Mouse (Mus musculus) urinary bladder, adult 18-20 months (tissue): ENCODE measurements around the gene Myh14.

ENCODE experiments used
- DNase-seq, 2 experiments: peaks; one replicate each; pipeline ENCODE4 v3.0.0; 2022; ENCODE audit warnings: low spot score in 2 of 2, mixed read lengths in 2 of 2

Myh14 gene

GRCm38 (mm10) chr7:44632676-44633075 lies 38.0 kb downstream of the Myh14 start:
- no peak for DNase-seq

DNA sequence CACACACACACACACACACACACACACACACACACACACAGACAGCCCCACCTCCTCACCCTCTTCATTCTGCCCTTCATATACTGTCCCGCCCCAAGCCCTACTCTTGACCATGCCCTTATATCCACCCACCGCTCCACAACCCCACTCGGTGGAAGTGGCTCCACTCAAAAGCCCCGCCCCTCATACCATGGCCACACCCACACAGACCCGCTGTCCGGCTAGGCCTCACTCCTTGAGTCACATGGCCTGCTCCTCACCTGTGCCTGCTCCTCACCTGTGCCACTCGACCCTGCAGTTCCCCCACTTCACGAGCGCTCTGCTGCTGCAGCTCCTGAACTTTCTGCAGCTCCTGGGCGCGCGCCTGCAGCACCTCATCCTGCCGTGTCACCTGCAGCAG lies 40.2 kb downstream of the Myh14 start:
- no peak for DNase-seq

- no peak for DNase-seq
Observed at GRCm38 (mm10) chr7:44628402-44629034, 42.1 kb downstream of the Myh14 start.

DNA sequence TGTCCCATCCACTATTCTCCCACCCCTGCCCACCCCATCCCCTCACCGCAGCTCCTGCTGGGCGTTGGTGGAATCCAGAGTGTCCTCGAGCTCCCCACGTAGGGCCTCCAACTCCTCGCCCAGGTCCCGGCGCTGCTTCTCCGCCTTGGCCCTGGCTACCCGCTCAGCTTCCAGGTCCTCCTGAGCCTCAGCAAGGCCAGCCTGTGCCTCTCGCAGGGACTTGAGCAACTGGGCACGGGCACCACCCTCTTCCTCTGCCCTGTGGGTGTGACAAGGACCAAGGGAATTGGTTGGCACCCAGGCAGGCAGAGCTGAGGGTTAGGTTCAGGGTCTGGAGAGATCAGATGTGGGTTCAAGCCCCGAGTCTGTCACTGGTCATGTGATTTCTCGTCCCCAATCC lies 43.7 kb downstream of the Myh14 start:
- DNase-seq: no peak

GRCm38 (mm10) chr7:44626068-44626385 lies 44.6 kb downstream of the Myh14 start:
- DNase-seq: no peak

- no peak for DNase-seq
Observed at GRCm38 (mm10) chr7:44625241-44626067, 45.2 kb downstream of the Myh14 start.

DNA sequence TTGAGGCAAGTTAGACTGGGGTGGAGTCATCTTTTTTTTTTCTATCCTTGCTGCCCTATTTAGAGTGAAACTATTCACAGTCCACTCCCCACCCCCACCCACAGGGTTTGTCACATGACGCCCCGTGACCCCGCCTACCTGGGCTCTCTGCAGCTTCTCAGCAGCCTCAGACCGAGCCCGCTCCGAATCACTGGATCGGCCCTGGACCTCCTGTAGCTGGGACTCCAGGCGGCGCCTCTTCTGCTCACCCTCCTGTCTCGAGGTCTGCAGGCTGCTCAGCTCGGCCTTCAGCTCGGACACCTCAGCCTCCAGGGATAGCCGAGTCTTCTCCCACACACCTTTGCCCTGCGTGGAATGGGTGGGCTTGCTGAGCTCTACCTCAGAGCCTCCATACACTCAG lies 45.8 kb downstream of the Myh14 start:
- DNase-seq: no peak

GRCm38 (mm10) chr7:44624543-44624826 lies 46.2 kb downstream of the Myh14 start:
- DNase-seq: no peak

GRCm38 (mm10) chr7:44623714-44624542 lies 46.7 kb downstream of the Myh14 start:
- DNase-seq: no peak

GRCm38 (mm10) chr7:44617059-44617458 lies 53.6 kb downstream of the Myh14 start:
- DNase-seq: no peak

DNA sequence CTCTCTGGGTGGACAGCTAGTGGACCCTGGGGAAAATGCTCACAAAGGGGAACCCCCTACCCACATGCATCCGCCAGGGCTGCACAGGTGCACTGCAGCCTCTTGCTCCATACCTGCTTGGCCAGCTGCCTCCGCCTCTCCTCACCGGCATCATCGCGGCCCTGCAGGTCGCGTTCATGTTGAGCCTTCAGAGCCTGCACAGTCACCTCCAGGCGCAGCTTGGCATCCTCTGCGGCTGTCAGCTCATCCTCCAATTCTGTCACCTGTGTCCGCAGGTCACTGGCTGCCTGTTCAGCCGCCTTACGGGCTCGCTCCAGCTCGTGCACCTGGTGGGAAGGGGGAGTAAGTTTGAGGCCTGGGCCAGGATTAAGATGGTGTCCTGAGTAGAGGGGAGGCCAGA lies 54.7 kb downstream of the Myh14 start:
- DNase-seq: no peak

GRCm38 (mm10) chr7:44615309-44615708 lies 55.3 kb downstream of the Myh14 start:
- DNase-seq: no peak

GRCm38 (mm10) chr7:44614041-44614688 lies 56.5 kb downstream of the Myh14 start:
- no peak for DNase-seq

- DNase-seq: no peak
Observed at GRCm38 (mm10) chr7:44612192-44612591, 58.5 kb downstream of the Myh14 start.

DNA sequence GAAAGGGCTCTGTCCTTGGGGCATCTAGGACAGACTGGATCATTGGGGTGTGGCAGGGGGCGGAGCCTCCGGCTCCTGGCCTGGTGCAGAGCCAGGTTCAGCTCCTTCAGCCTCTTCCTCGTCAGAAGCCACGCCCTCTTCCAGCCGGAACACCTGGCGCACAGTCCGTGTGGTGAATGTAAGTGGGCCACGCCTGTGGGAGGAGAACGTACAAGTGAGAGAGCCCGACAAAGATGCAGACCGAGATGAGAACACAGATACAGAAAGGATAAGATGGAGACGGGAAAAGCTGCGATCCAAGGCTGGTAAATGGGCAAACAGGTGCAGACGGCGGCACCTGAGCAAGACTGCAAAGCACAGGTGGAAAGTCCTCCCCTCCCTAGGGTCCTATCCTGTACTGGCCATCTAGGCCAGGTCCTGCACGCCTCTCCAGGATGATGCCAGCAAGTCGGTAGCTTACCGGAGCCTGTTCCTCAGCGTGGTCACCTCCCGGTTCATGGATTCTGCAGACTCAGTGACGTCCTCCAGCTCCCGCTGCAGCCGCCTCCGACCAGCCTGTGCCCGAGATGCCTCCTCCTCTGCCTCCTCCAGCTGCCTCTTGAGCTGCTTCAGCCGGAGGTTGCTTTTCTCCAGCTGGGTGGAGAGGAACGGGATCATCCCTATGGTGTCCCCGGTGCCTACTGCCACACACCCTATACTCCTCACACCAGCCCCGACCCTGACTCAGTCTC lies 64.3 kb downstream of the Myh14 start:
- DNase-seq: no peak

DNA sequence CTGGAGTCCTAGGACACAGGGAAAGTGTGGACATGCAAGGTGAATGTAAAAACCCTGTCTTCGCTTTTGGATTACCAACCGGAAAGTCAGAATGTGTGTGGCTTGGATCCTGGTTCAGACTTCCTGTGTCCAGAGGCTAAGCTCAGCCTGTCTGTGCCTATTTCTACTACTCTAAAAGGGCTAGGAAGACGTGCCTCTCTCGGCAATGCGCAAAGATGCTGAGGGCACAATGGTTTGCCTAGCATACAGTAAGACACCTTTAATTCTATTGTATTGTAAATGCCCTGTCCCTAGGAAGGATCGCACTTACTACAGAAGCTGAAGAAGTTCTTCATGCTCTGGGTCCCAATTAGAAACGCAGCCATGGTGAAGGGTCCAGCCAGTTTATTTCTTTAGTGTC lies 65.2 kb downstream of the Myh14 start:
- DNase-seq: no peak

- DNase-seq: no peak
Observed at GRCm38 (mm10) chr7:44604619-44605018, 66.0 kb downstream of the Myh14 start.

DNA sequence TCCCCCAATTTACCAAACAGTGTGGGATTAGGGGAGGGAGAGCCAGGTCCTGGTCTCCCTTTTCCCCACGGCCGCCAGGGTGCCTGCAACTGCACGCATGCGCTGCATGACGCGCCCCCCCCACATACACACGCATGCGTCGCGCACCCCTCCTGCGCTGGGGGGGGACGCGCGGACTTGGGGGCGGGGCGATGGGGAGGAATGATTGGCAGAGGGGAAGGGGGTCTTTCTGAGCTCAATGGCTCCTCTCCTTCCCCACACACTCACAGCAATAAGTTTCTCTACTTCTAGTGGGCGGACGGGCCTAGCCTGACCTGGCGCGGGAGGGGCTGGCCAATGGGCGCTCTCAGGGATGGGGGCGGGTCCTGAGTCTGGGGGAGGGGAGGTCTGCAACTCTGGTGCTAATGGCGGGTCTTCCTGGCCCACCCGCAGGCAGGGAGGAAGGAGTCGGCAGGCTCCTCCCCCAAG lies 66.5 kb downstream of the Myh14 start:
- DNase-seq: no peak

DNA sequence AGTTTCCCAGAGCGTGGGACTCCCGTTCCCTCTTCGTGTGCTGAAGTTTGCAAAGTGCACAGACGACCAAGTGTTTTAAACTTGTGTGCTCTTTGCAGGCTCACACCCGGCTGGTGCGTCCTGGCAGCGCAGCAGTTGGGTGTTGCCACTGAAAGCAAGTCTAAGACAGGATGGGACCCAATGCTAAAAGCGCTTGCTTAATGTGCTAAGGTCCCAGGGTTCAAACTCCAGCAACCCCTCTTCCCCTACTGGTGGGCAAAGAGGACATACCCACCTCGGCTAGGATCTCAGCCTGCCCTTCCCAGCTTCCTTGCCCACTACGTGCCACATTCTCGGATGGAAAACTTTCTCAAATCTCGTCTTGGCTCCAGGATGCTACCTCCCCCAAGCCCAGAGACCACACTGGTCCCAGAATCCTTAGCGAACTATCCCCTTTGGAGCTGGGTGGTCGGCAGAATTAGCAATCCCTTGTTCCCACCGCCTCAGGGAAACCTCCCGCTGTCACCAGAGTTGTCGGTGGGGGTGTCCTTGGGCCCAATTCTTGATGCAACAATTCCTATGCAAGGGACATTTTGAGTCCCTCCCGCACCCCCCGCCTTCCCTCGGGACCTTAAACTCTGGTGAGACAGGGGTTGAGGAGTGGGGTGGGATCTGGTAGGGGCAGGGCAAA lies 67.3 kb downstream of the Myh14 start:
- DNase-seq: no peak

DNA sequence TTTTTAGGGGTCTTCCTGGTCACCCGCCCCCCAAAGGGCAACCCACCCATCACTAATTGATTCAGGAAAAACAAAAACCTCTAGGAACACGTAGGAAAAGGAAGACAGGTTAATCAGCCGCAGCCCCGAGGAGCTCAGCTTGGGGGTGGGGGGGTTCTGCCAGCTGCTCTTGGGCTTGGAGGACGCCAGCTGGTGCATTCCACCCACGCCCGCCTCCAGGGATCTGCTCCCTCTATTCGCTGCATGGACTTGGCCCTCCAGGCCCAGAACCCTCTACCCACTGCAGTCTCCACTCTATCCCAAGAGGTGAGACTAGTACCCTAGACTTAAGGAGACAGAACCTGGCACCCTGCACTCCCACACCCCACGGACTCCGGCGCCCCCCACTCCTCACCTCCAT lies 68.2 kb downstream of the Myh14 start:
- DNase-seq: no peak

DNA sequence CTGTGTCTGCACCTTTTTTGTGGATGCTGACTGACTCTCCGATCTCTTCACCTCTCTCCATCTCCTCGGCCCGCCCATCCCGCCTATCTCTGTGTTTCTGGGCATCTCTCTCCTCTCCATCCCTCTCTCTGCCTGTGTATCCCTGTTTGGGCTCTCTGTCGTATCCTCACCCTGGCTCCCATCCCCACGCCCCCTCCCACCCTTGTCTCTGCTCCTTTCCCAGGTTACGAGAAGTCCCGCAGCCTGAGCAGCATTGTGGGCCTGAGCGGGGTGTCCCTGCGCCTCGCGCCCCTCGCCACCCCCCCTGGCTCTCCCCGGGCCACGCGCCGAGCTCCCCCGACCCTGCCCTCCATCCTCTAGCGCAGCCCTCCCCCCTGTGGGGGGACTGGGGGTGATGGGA lies 69.0 kb downstream of the Myh14 start:
- DNase-seq: no peak
